Mouse (Mus musculus): ENCODE results near the gene Cacna2d3. TPM values are rescaled to one million over a fixed set of nuclear protein-coding genes. Genes with fewer than 3 reads are reported as not detected.

The Cacna2d3 gene
- polyA plus RNA-seq, 1 experiment from 2014 or later: 37.8 TPM

DNA sequence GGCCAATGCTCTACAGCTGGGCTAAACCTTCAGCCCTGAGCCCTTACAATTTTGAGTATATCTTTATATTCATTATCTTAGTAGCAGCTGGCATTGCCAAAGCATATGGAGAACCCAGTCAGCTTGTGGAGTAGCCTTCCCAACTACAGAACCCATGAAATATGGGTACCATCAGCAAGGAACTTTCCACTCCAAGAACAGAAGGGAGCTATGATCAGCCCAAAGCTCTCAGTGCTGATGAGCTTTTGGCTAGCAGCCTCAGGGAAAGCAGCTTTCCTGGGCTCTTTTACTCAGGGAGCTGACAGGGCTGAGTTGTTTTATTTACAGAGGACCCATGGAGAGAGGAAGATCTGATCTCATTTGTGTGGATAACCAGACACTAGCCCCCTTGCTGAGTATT, 661.0 kb downstream of the Cacna2d3 start:
- Histone ChIP-seq H3K27ac (replicated peaks) (no peak overlapping the region), H3K9me3 (no peaks in the 10 kb centered on the region), H3K4me1 (replicated peaks) (no peaks in the 10 kb centered on the region), H3K9ac (no peak overlapping the region), H3K4me2 (no peak overlapping the region), H3K36me3 (no peaks in the 10 kb centered on the region), H3K27me3 (no peaks in the 10 kb centered on the region), H3K4me3 (no peak overlapping the region)
- ATAC-seq (ENCODE audit: low read depth): no peak

DNA sequence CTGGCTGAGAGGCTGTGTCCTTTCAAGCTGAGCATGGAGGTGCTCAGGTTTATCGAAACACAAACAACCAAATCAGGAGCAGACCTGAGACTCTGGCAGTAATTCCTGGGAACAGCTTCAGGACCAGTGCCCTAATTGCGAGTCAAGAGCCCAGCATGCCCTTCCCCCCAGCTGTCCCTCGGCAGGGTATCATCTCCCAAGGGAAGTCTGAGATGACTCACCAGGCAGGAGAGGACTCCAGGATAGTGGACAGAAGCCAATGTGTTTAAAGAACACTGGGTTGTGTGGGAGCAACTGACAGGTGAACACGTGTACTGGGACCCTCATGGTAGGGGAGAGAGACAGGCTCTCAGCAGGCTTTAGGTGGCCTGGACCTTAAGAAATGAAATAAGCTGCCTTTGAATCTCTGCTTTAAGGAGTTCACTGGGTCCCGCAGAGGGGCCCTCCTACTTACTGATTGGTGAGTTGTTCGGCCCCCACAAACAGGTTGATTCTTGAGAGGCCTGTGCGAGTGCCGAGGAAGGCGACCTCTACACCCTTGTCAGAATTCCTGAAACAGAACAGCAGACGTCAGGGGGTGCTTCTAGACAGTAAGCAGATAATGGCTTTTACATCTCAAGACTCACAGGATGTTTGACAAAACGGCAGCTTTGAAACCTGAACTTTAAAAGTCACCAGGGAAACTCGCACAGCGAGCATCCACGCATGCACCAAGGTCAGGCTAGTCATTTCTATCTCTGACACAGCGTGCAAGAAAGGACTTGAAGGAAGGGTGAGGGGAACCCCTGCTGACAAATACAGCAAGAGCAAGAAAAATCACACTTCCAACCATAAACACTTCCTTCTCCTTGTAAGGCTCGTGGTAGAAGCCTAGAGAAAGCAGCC, 669.5 kb downstream of the Cacna2d3 start:
- H3K4me3 ChIP-seq: no peak overlapping the region
- no peak for ATAC-seq (ENCODE audit: low read depth)
- H3K4me1 ChIP-seq (replicated peaks): no peaks in the 10 kb centered on the region
- H3K27me3 ChIP-seq: no peaks in the 10 kb centered on the region
- H3K9me3 ChIP-seq: no peaks in the 10 kb centered on the region
- WGBS: 70% methylated on average over 16 of the region's 16 CpGs
- no peak overlapping the region for H3K9ac ChIP-seq
- 0 out of 2 replicates have a peak, but pooled peaks cover 3% of the 10 kb centered on the region for H3K36me3 ChIP-seq
- no peak overlapping the region for H3K4me2 ChIP-seq
- no peak overlapping the region for H3K27ac ChIP-seq (replicated peaks)

DNA sequence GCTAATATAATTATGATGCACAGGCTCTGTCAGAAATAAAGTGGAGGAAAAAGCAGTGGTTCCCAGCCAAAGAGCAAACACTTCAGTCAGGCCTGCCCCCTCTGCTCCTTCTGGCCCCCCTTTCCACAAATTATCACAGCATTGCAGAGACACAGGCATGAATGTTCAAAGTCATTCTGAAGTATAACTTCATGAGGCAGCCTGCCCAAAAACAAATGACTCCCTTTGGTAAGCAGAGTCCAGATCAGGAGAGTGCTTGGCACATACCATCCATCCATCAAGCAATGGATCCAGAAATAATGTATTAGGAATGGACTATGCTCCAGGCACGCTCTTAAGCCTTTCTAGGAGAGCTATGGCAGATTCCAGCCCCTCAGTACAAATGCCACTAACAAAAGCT, 679.3 kb downstream of the Cacna2d3 start:
- H3K9ac ChIP-seq: no peak overlapping the region
- 74% methylated on average over 1 of the region's 1 CpGs for WGBS
- no peak overlapping the region for H3K4me2 ChIP-seq
- H3K4me1 ChIP-seq (replicated peaks): peaks cover 17% of the 10 kb centered on the region
- no peaks in the 10 kb centered on the region for H3K36me3 ChIP-seq
- H3K27ac ChIP-seq (replicated peaks): no peak overlapping the region
- ATAC-seq (ENCODE audit: low read depth): no peak
- no peaks in the 10 kb centered on the region for H3K27me3 ChIP-seq
- H3K4me3 ChIP-seq: no peak overlapping the region
- H3K9me3 ChIP-seq: no peaks in the 10 kb centered on the region

DNA sequence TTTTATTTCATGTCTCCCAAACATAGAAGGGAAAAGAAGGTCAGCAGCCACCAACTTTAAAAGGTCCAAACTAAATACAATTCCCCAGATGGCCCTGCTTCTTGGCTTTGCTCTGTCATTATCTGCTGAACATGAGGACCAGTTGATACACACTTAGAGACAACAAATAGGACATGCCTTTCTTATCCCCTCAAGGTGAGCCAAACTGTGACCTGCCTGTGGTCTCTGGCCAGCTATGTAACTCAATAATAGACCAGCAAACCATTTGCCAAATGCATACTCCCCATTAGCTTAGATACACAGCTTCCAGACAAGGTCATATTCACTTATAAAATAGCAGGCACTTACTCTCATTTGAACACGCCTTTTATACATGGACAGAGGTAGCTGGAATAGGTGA, 680.2 kb downstream of the Cacna2d3 start:
- Histone ChIP-seq H3K9me3 (no peaks in the 10 kb centered on the region), H3K27ac (replicated peaks) (peak overlapping the region; percentile 42), H3K27me3 (no peaks in the 10 kb centered on the region), H3K36me3 (no peaks in the 10 kb centered on the region), H3K9ac (no peak overlapping the region), H3K4me2 (no peak overlapping the region), H3K4me1 (replicated peaks) (peaks cover 17% of the 10 kb centered on the region), H3K4me3 (no peak overlapping the region)
- ATAC-seq (ENCODE audit: low read depth): no peak
- 85% methylated on average over 1 of the region's 1 CpGs for WGBS

DNA sequence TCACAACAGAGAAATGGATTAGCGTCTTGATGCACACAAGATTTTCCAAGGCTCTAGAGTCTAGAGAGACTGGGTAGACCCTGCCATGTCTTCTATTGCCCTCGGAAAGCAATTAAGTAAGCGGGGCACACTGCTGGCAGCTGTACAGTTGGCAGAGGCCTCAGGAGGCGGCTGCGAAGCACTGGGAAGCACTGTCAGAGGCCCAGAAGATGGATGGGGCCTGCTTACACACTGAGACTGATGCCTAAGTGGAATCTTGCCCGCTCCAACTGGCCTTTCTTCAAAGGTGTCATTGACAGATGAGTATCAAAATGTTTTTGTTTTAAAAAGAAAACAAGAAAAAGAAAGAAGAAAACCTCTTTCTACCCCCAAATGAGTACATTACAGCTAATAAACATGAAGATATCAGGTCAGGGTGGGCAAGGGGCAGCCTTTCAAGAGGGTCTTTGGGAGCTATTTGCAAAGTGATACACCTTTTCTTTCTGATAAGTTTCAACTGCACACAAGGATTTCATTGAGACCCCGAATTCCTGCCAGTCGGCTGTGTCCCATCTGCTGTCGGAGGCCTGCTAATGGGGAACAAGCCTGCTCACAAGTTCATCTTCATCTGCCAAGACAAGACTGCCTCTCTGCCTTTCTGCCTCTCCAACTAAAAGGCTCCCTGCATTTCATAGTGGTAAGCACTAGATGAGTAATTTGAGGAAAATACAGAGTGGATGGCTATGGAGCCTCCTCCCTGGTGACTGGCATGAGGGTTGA, 680.9 kb downstream of the Cacna2d3 start:
- H3K4me2 ChIP-seq: no peak overlapping the region
- 31% methylated on average over 9 of the region's 9 CpGs for WGBS
- H3K36me3 ChIP-seq: no peaks in the 10 kb centered on the region
- H3K4me1 ChIP-seq (replicated peaks): peaks cover 17% of the 10 kb centered on the region
- peak overlapping the region; percentile 42 for H3K27ac ChIP-seq (replicated peaks)
- H3K4me3 ChIP-seq: no peak overlapping the region
- peak; percentile 89; the same call in 1 of the 2 replicates for ATAC-seq (ENCODE audit: low read depth)
- H3K9ac ChIP-seq: no peak overlapping the region
- no peaks in the 10 kb centered on the region for H3K27me3 ChIP-seq
- no peaks in the 10 kb centered on the region for H3K9me3 ChIP-seq

DNA sequence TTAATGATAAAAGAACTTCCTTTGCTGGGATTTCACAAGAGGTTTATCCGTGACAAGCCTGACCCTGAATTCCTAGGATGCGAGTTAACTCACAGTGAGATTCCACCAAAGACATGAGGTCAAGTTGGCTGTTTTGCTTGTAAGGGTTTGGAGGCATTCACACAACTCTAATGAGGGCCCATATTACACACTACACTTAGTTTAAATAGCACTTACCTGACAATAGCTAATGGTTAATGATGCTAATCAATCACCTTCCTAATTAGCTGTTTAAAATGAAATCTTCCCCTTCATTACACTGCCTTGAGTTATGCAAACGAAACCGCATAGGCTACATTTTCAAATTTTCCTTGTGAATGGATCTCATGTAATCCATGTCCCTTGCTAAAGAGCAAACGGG, 683.4 kb downstream of the Cacna2d3 start:
- H3K4me1 ChIP-seq (replicated peaks): peaks cover 17% of the 10 kb centered on the region

DNA sequence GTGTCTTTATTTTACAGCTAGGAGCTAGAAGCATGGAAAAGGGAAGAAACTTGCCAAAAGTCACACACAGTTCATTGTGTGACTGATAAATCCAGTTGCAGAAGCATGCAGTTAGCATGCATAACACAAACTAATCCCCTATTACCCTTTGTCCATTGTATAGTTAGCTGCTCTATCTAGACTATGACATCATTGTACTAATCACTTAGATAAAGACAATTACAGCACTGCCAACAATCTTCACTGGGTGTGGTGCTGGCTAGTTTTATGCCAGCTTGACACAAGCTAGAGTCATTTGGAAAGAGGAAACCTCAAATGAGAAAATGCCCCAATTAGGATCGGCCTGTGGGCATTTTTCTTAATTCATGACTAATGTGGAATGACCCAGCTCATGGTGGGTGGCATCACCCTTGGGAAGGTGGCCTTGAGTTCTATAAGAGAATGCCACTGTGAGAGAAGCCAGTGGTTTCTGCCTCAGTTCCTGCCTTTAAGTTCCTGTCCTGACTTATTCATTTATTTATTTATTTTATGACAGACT, 689.7 kb downstream of the Cacna2d3 start:
- Histone ChIP-seq H3K9me3 (no peaks in the 10 kb centered on the region), H3K27me3 (no peaks in the 10 kb centered on the region), H3K36me3 (no peaks in the 10 kb centered on the region), H3K9ac (no peak overlapping the region), H3K4me3 (no peak overlapping the region), H3K27ac (replicated peaks) (no peak overlapping the region), H3K4me2 (no peak overlapping the region), H3K4me1 (replicated peaks) (peaks cover 24% of the 10 kb centered on the region)
- ATAC-seq (ENCODE audit: low read depth): no peak
- 84% methylated on average over 1 of the region's 1 CpGs for WGBS

More for the DNA sequence above, 683.4 kb downstream of the Cacna2d3 start:
- no peak overlapping the region for H3K9ac ChIP-seq
- WGBS: 33% methylated on average over 5 of the region's 5 CpGs
- no peak overlapping the region for H3K4me3 ChIP-seq
- H3K4me2 ChIP-seq: no peak overlapping the region
- no peaks in the 10 kb centered on the region for H3K9me3 ChIP-seq
- ATAC-seq (ENCODE audit: low read depth): no peak
- H3K27ac ChIP-seq (replicated peaks): no peak overlapping the region
- no peaks in the 10 kb centered on the region for H3K27me3 ChIP-seq
- no peaks in the 10 kb centered on the region for H3K36me3 ChIP-seq

DNA sequence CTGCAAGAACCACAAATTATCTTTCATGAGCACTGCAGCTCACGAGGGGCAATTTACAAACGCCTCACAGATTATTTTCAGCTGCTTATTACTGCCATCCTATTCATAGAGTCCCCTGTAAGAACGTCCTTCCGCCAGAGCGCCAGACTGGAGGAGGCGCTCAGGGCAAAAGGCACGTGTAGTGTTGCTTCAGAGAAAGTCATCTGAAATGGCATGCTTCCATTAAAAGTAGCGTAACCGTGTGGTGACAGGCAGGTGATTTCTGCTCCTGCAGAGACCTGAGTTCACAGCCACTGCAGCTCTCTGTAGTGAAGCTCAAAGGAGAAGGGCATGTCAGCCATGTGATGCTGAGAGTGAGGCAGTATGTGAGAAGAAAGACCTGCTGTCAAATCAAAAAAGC, 691.1 kb downstream of the Cacna2d3 start:
- Histone ChIP-seq H3K4me1 (replicated peaks) (peaks cover 24% of the 10 kb centered on the region), H3K27me3 (no peaks in the 10 kb centered on the region), H3K4me2 (no peak overlapping the region), H3K4me3 (no peak overlapping the region), H3K9ac (no peak overlapping the region), H3K9me3 (no peaks in the 10 kb centered on the region), H3K36me3 (no peaks in the 10 kb centered on the region), H3K27ac (replicated peaks) (0 out of 2 replicates have a peak overlapping the region, but pooled peaks have one; percentile 28)
- ATAC-seq (ENCODE audit: low read depth): no peak
- 50% methylated on average over 9 of the region's 9 CpGs for WGBS

GRCm38 (mm10) chr14:29029896-29030420, 691.7 kb downstream of the Cacna2d3 start:
- no peaks in the 10 kb centered on the region for H3K36me3 ChIP-seq
- H3K27ac ChIP-seq (replicated peaks): peak overlapping the region; percentile 46; the same call in 1 of the 2 replicates
- H3K9ac ChIP-seq: no peak overlapping the region
- no peak overlapping the region for H3K4me3 ChIP-seq
- ATAC-seq (ENCODE audit: low read depth): no peak
- 73% methylated on average over 11 of the region's 11 CpGs for WGBS
- no peaks in the 10 kb centered on the region for H3K27me3 ChIP-seq
- H3K9me3 ChIP-seq: no peaks in the 10 kb centered on the region
- H3K4me1 ChIP-seq (replicated peaks): peaks cover 24% of the 10 kb centered on the region
- H3K4me2 ChIP-seq: no peak overlapping the region

- Histone ChIP-seq H3K9ac (no peak overlapping the region), H3K36me3 (no peaks in the 10 kb centered on the region), H3K4me2 (no peak overlapping the region), H3K27ac (replicated peaks) (no peak overlapping the region), H3K27me3 (no peaks in the 10 kb centered on the region), H3K9me3 (no peaks in the 10 kb centered on the region), H3K4me1 (replicated peaks) (peaks cover 24% of the 10 kb centered on the region), H3K4me3 (no peak overlapping the region)
- no peak; the same call in 1 of the 2 replicates for ATAC-seq (ENCODE audit: low read depth)
- WGBS: 30% methylated on average over 2 of the region's 2 CpGs
Observed at GRCm38 (mm10) chr14:29029107-29029469, 692.6 kb downstream of the Cacna2d3 start.

- H3K27me3 ChIP-seq: no peaks in the 10 kb centered on the region
- H3K4me3 ChIP-seq: no peak overlapping the region
- WGBS: 51% methylated on average over 6 of the region's 6 CpGs
- no peak overlapping the region for H3K9ac ChIP-seq
- no peaks in the 10 kb centered on the region for H3K36me3 ChIP-seq
- peaks cover 24% of the 10 kb centered on the region for H3K4me1 ChIP-seq (replicated peaks)
- no peaks in the 10 kb centered on the region for H3K9me3 ChIP-seq
- no peak overlapping the region for H3K27ac ChIP-seq (replicated peaks)
- no peak for ATAC-seq (ENCODE audit: low read depth)
- no peak overlapping the region for H3K4me2 ChIP-seq
Observed at GRCm38 (mm10) chr14:29028391-29029106, 693.1 kb downstream of the Cacna2d3 start.
